9 mouse cellular contexts compared by ENCODE assay signal in genomic region chr2:79456575-79457349, GRCm38 (mm10). TPM values are rescaled to one million over a fixed set of nuclear protein-coding genes. Genes with fewer than 3 reads are reported as not detected.
DNase-seq lines count a peak whose midpoint lies in the region; ATAC-seq and TF ChIP-seq lines count a peak whose summit lies in the region.
"Had no signal": no experiment of that assay in that cellular context is flagged by ENCODE, and none has a peak within 500 bp of the region (broad histone marks: within the 10 kb centered on the region; RNA-seq: fewer than 3 reads in every experiment).

Gene Neurod1, minus strand, starts transcription at chr2:79456751.
Gene Cerkl, minus strand, starts transcription at chr2:79456785.

- H3K9ac ChIP-seq in hindbrain, postnatal 0 days (replicated peaks; ENCODE audit: low read length) = peak within 1 kb of the TSS; percentile 46
- H3K9ac ChIP-seq in liver, embryonic 14.5 days (replicated peaks) = no peak within 1 kb of the TSS

- peak; percentile 28 for DNase-seq in kidney, postnatal 10 days
- DNase-seq in kidney, adult 9 months = no peak
- peak; percentile 91 for DNase-seq in embryo, embryonic 11 days
- DNase-seq in hindbrain, postnatal 0 days (ENCODE audit: low spot score) = peak; percentile 92
- DNase-seq in liver, embryonic 14.5 days (ENCODE audit: low read depth in 3 of 3, low spot score in 3 of 3) = no peak
- DNase-seq in right cerebral cortex, postnatal 36 days (ENCODE audit: low spot score in 2 of 2) = peak; percentile 66 to 69

- H3K27ac ChIP-seq in hindbrain, postnatal 0 days = peak within 1 kb of the TSS; percentile 84
- H3K27ac ChIP-seq in liver, embryonic 14.5 days = no peak within 1 kb of the TSS

- H3K27me3 ChIP-seq in hindbrain, postnatal 0 days (ENCODE audit: insufficient read depth, low read length) = peaks cover 17% of the 10 kb centered on the region; the same call in 1 of the 2 replicates
- peaks cover 70% of the 10 kb centered on the region for H3K27me3 ChIP-seq in liver, embryonic 14.5 days (ENCODE audit: control insufficient read depth, insufficient read depth, low read length)

- no peak for TF ChIP-seq EP300 in liver, embryonic 14.5 days (IDR thresholded peaks at IDR 0.05; ENCODE audit: low read depth)

- ATAC-seq in hindbrain, postnatal 0 days = peak; percentile 92
- no peak for ATAC-seq in liver, embryonic 14.5 days (ENCODE audit: insufficient read depth)
- no peak for ATAC-seq in CD4-positive, CD25-positive, alpha-beta regulatory T cell, adult 4 months
- ATAC-seq in erythroid progenitor cell, adult 5-6 weeks (replicated peaks; ENCODE audit: low FRiP score, poor library complexity, severe bottlenecking) = no peak
- ATAC-seq: Patski had no signal

- no peak for TF ChIP-seq CTCF in hindbrain, postnatal 0 days (IDR thresholded peaks at IDR 0.05; ENCODE audit: low read depth)
- TF ChIP-seq CTCF in liver, embryonic 14.5 days (IDR thresholded peaks at IDR 0.05; ENCODE audit: low read depth) = no peak

- peaks cover 7% of the 10 kb centered on the region; the same call in 1 of the 2 replicates for H3K4me1 ChIP-seq in hindbrain, postnatal 0 days (ENCODE audit: insufficient read depth, low read length)
- H3K4me1 ChIP-seq in liver, embryonic 14.5 days (replicated peaks; ENCODE audit: control insufficient read depth in 2 of 2, insufficient read depth in 2 of 2, low read length in 1 of 2) = no peaks in the 10 kb centered on the region

- H3K4me2 ChIP-seq in hindbrain, postnatal 0 days (ENCODE audit: low read depth, low read length) = peak within 1 kb of the TSS; percentile 59
- peak within 1 kb of the TSS; percentile 8; the same call in 1 of the 2 replicates for H3K4me2 ChIP-seq in liver, embryonic 14.5 days (ENCODE audit: low read depth)

- no peaks in the 10 kb centered on the region for H3K36me3 ChIP-seq in hindbrain, postnatal 0 days (ENCODE audit: insufficient read depth, low read length)
- H3K36me3 ChIP-seq in liver, embryonic 14.5 days (replicated peaks; ENCODE audit: control insufficient read depth, insufficient read depth, low read depth) = no peaks in the 10 kb centered on the region

- H3K4me3 ChIP-seq in hindbrain, postnatal 0 days (ENCODE audit: low read length) = peak within 1 kb of the TSS; percentile 42
- no peak within 1 kb of the TSS for H3K4me3 ChIP-seq in liver, embryonic 14.5 days (ENCODE audit: insufficient read depth in 1 of 2, low read depth in 2 of 2, low read length in 2 of 2)

- H3K9me3 ChIP-seq in hindbrain, postnatal 0 days (ENCODE audit: low read length) = no peaks in the 10 kb centered on the region
- no peaks in the 10 kb centered on the region for H3K9me3 ChIP-seq in liver, embryonic 14.5 days (ENCODE audit: control insufficient read depth, low read length)

- WGBS in hindbrain, postnatal 0 days = under 1% methylated on average over 34 of the region's 42 CpGs
- 2% methylated on average over 42 of the region's 42 CpGs for WGBS in liver, embryonic 14.5 days (ENCODE audit: insufficient replicate concordance)

RNA-seq across cellular contexts. Expression of gene Neurod1, which starts in this region (rescaled TPM):
- 42.4 and 56.0 TPM in 2 replicates for total RNA-seq in hindbrain, postnatal 0 days (2014; rRNA removed)
- polyA plus RNA-seq in hindbrain, postnatal 0 days (2015; fragmentation: Nextera tagmentation; extraction: Ambion mirVana) = 85.9 and 96.3 TPM in 2 replicates
- polyA plus RNA-seq in liver, embryonic 14.5 days (2012; rRNA removed) = 0.01 and 0.06 TPM in 2 replicates
- polyA plus RNA-seq in liver, embryonic 14.5 days (2014; fragmentation: Nextera tagmentation; extraction: Ambion mirVana) = not detected in 2 replicates
- polyA plus RNA-seq in CD4-positive, CD25-positive, alpha-beta regulatory T cell, adult 4 months (2017; shearing (Covaris generic)) = not detected
- not detected in 2 replicates for total RNA-seq in erythroid progenitor cell, adult 5-6 weeks (2015; ENCODE audit: low replicate concordance)
- total RNA-seq in erythroid progenitor cell, adult 5-6 weeks (2017; ENCODE audit: low replicate concordance) = not detected in 2 replicates
- polyA plus RNA-seq: Patski had no signal

RNA-seq across cellular contexts. Expression of gene Cerkl, which starts in this region (rescaled TPM):
- total RNA-seq in hindbrain, postnatal 0 days (2014; rRNA removed) = 0.40 and 2.1 TPM in 2 replicates
- polyA plus RNA-seq in hindbrain, postnatal 0 days (2015; fragmentation: Nextera tagmentation; extraction: Ambion mirVana) = 2.5 and 3.3 TPM in 2 replicates
- 0.75 and 1.2 TPM in 2 replicates for polyA plus RNA-seq in liver, embryonic 14.5 days (2012; rRNA removed)
- polyA plus RNA-seq in liver, embryonic 14.5 days (2014; fragmentation: Nextera tagmentation; extraction: Ambion mirVana) = 1.5 and 5.0 TPM in 2 replicates
- polyA plus RNA-seq in CD4-positive, CD25-positive, alpha-beta regulatory T cell, adult 4 months (2017; shearing (Covaris generic)) = 10 to 100 TPM; 35.8 to 46.1 TPM
- total RNA-seq in erythroid progenitor cell, adult 5-6 weeks (2015; ENCODE audit: low replicate concordance) = 2.9 and 3.6 TPM in 2 replicates
- 4.3 and 10.5 TPM in 2 replicates for total RNA-seq in erythroid progenitor cell, adult 5-6 weeks (2017; ENCODE audit: low replicate concordance)
- polyA plus RNA-seq: Patski had no signal

Comparison
In these comparisons a context has a peak if more than half of its experiments do, and no peak if none do; other contexts are left out.
1. RNA of gene Neurod1 (total RNA-seq): 42.4 to 56.0 TPM in hindbrain, postnatal 0 days; not detected in erythroid progenitor cell, adult 5-6 weeks; every median in the first group is over 10 times any median in the second.
2. RNA of gene Neurod1 (polyA plus RNA-seq): 85.9 to 96.3 TPM in hindbrain, postnatal 0 days; 0.01 to 0.06 TPM in liver, embryonic 14.5 days and not detected in CD4-positive, CD25-positive, alpha-beta regulatory T cell, adult 4 months; every median in the first group is over 10 times any median in the second.
3. DNase-seq: peak in kidney, postnatal 10 days (single experiment), embryo, embryonic 11 days (single experiment), hindbrain, postnatal 0 days (single experiment) and right cerebral cortex, postnatal 36 days (2 of 2); none in kidney, adult 9 months (single experiment) and liver, embryonic 14.5 days (0 of 3).